Mouse (Mus musculus) forebrain, embryonic 12.5 days (tissue): Measurements from ENCODE around the gene Mustn1. TPM values are rescaled to one million over a fixed set of nuclear protein-coding genes. Genes with fewer than 3 reads are reported as not detected.

Source experiments
- ATAC-seq: fragments of 200-750 bp; cut with Nextera tagmentation; 2 replicates; pipeline ENCODE4 v1.8.0; 2017; ENCODE audit warnings: moderate TSS enrichment; ENCODE audit not compliant: low FRiP score
- H3K27ac ChIP-seq: fragments of 300-500 bp; sonication (generic); 2 replicates; pipeline ENCODE4 v1.5.1; 2016; ENCODE audit warnings: mild to moderate bottlenecking
- H3K27me3 ChIP-seq: fragments of 300-500 bp; sonication (generic); 2 replicates; pipeline ENCODE4 v1.6.1; 2016; ENCODE audit warnings: mild to moderate bottlenecking
- H3K36me3 ChIP-seq: fragments of 300-500 bp; sonication (generic); replicated peaks from 2 replicates; pipeline ENCODE4 v1.6.1; 2016; ENCODE audit warnings: mild to moderate bottlenecking
- H3K4me1 ChIP-seq: fragments of 300-500 bp; sonication (generic); 2 replicates; pipeline ENCODE4 v1.6.1; 2016
- H3K4me2 ChIP-seq: fragments of 300-500 bp; sonication (generic); 2 replicates; pipeline ENCODE4 v1.6.1; 2016; ENCODE audit warnings: mild to moderate bottlenecking, moderate library complexity
- H3K4me3 ChIP-seq: fragments of 300-500 bp; sonication (generic); replicated peaks from 2 replicates; pipeline ENCODE4 v1.5.1; 2016; ENCODE audit warnings: mild to moderate bottlenecking
- H3K9ac ChIP-seq: fragments of 300-500 bp; sonication (generic); 2 replicates; pipeline ENCODE4 v1.6.1; 2016; ENCODE audit warnings: mild to moderate bottlenecking
- H3K9me3 ChIP-seq: fragments of 300-500 bp; sonication (generic); 2 replicates; pipeline ENCODE4 v1.6.1; 2016
- WGBS: fragments of 180-500 bp; shearing (Covaris S2); methylation state at CpG from one replicate; pipeline ENCODE4 v1.1.7; 2016; 5-methylcytosine and 5-hydroxymethylcytosine counted together
- polyA plus RNA-seq: library from polyadenylated mRNA; unstranded; fragments of >200 nt; fragmentation: Nextera tagmentation; extraction: Ambion mirVana; gene quantifications from 2 replicates; pipeline ENCODE4 v1.2.1, GENCODE M21; 2016

Gene Mustn1
- polyA plus RNA-seq, 1 experiment from 2014 or later = 0.15 TPM

DNA sequence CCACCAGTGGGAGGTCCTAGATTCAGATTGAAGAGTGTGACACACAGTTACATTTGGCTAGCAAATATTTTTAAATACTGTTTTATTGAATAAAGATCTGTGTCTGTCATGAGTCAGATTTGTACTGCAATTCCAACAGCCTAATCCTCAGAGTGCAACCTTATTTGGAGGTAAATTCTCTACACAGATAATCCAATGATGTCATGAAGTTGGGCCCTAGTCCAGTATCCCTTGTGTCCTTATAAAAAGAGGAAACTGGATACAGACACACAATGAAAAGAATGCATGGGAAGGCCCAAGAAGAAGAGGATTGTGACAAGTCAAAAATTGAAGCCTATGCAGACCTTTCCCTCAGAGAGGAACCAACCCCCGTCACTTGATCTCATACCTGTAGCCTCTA is 37.5 kb downstream of the Mustn1 start:
- Histone ChIP-seq H3K4me3 (no peak overlapping the region), H3K9ac (no peak overlapping the region), H3K27ac (no peak overlapping the region), H3K4me2 (no peak overlapping the region), H3K36me3 (no peaks in the 10 kb centered on the region), H3K4me1 (no peaks in the 10 kb centered on the region), H3K27me3 (no peaks in the 10 kb centered on the region), H3K9me3 (no peaks in the 10 kb centered on the region)
- ATAC-seq = no peak
- WGBS = 95% methylated on average over 1 of the region's 1 CpGs

DNA sequence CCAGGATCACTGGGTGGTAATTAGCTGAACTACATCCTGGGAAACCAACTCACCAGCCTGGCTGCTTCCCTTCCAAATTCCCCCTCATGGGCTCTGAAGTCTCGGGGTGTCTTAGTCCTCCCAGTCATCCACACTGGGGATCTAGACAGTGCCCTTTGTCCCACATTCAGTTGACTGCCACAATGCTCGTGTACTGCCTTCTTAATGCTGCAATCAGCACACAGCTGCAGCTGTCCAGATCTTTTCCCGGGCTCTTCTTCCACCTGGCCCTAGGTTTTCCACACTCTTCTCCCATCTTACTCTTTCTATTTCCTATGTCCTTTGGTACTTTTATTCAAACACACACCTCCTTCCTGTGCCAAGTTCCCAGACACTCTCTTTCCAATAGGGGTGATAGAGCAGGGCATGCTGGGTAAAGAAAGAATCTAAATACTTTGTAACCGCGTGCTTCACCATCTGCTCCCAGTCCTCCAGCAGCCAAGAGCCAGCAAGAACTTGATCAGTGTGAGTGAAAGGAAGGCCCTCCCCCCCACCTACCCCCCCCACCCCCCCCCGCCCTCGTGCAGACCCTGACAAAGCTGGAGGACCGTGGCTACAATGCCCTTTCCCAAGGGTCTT is 43.2 kb downstream of the Mustn1 start:
- no peaks in the 10 kb centered on the region for H3K9me3 ChIP-seq
- no peak for ATAC-seq
- no peak overlapping the region for H3K4me3 ChIP-seq
- H3K27me3 ChIP-seq = no peaks in the 10 kb centered on the region
- H3K36me3 ChIP-seq = no peaks in the 10 kb centered on the region
- H3K4me1 ChIP-seq = peaks cover 7% of the 10 kb centered on the region; the same call in 1 of the 2 replicates
- H3K4me2 ChIP-seq = no peak overlapping the region
- H3K27ac ChIP-seq = no peak overlapping the region
- 69% methylated on average over 8 of the region's 8 CpGs for WGBS
- no peak overlapping the region for H3K9ac ChIP-seq

DNA sequence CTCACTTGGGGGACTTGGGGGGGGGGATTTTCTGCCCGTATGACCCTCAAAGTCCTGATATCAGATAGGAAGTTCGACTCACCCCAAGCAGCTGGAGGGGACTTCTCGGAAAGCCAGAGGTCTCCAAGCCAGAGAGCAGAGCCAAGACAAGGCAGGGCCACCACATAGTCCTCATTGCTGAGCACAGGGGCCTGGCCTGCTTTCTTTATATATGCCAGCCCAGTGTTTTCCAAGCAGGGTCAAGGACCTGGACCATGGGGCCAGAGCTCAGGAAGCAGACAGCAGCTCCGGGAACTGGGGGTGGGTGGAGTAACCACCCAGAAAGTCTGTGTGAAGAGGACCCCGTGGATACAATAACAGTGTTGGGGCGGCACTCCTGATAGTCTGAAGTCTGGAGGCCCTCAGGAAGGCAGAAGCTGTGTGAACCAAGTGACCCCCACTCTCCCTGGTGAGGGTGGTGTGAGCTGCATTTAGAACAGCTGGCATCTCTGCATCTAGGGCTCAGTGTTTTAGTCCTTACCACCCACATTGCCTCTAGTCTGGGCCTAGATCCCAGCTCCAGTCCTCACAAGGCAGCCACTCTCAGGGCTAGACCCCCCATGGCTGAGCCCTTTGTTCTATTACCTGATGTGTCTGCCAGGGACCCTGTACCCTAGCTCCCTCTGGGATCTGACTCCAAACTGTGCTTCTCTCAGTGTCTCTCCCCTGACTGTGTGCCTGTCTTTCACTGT is 44.5 kb downstream of the Mustn1 start, which contains the start of gene Itih3:
Itih3 (minus strand) TSS at position 386 of the 731 bp plus-strand sequence.
- Histone ChIP-seq H3K4me3 (no peak within 1 kb of the TSS), H3K36me3 (no peaks in the 10 kb centered on the region), H3K27ac (no peak within 1 kb of the TSS), H3K9me3 (no peaks in the 10 kb centered on the region), H3K4me2 (no peak within 1 kb of the TSS), H3K9ac (no peak within 1 kb of the TSS), H3K4me1 (peaks cover 7% of the 10 kb centered on the region; the same call in 1 of the 2 replicates), H3K27me3 (no peaks in the 10 kb centered on the region)
- WGBS = 84% methylated on average over 6 of the region's 6 CpGs
- ATAC-seq = no peak

DNA sequence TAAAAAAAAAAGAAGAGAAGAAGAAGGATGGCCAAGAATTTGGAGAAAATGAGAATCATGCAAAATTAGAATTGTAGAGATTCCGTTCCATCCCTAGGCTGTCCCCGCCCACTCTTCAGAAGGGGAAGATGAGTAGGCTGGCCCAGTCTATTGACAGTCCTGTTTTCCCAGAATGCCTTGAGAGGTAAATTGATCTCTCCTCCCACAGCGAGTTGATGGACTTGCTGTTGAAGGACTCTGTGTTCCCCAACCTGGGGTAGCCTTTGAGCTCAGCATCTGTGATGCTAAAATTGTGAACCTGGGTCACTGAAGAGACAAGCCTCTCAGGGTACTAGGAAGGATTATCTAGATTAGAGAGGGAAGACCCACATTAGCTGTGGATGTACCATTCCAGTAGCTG is 46.5 kb downstream of the Mustn1 start:
- Histone ChIP-seq H3K4me3 (no peak overlapping the region), H3K4me2 (no peak overlapping the region), H3K9me3 (no peaks in the 10 kb centered on the region), H3K27ac (no peak overlapping the region), H3K36me3 (no peaks in the 10 kb centered on the region), H3K27me3 (no peaks in the 10 kb centered on the region), H3K9ac (no peak overlapping the region), H3K4me1 (peaks cover 7% of the 10 kb centered on the region; the same call in 1 of the 2 replicates)
- 88% methylated on average over 3 of the region's 3 CpGs for WGBS
- ATAC-seq = no peak

DNA sequence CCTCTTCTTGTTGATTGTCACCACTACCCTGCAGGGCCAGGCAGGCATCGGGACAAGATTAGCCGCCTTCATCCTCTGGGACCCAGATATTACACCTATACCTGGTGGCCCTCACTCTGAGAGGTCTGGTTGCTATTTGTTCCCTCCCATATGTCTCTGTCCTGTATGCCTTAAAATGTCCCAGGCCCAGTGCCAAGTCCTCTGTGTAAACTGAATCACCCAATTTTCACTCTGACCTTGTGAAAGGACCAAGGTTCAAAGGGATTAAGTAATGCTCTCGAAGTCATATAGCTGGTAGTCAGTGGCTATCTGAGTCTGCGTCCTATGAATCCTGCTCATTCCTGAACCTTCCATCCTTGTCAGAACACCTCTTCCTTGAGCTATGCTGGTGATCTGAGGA is 51.4 kb downstream of the Mustn1 start:
- Histone ChIP-seq H3K27me3 (no peaks in the 10 kb centered on the region), H3K4me2 (no peak overlapping the region), H3K36me3 (no peaks in the 10 kb centered on the region), H3K4me1 (no peaks in the 10 kb centered on the region), H3K27ac (no peak overlapping the region), H3K4me3 (no peak overlapping the region), H3K9me3 (no peaks in the 10 kb centered on the region), H3K9ac (no peak overlapping the region)
- ATAC-seq = no peak
- WGBS = 91% methylated on average over 4 of the region's 4 CpGs

Other genes with a start within 250 kb of the Mustn1 start
- 10.9 TPM in 2 replicates for gene Rft1, start 224.8 kb upstream of the Mustn1 start, polyA plus RNA-seq
- gene Sfmbt1, start 164.4 kb upstream of the Mustn1 start, polyA plus RNA-seq = 24.6 and 28.1 TPM in 2 replicates
- gene Tmem110, start 53.6 kb upstream of the Mustn1 start, polyA plus RNA-seq = 22.6 and 25.1 TPM in 2 replicates
- not detected in 2 replicates for gene Itih4, start 7.3 kb downstream of the Mustn1 start, polyA plus RNA-seq
- gene Itih3, start 44.6 kb downstream of the Mustn1 start, polyA plus RNA-seq = 0.08 and 0.17 TPM in 2 replicates
- gene Itih1, start 64.1 kb downstream of the Mustn1 start, polyA plus RNA-seq = not detected in 2 replicates
- 22.9 and 23.2 TPM in 2 replicates for gene Nek4, start 72.2 kb downstream of the Mustn1 start, polyA plus RNA-seq
- 60.5 and 66.0 TPM in 2 replicates for gene Glt8d1, start 122.2 kb downstream of the Mustn1 start, polyA plus RNA-seq
- gene Spcs1, start 122.5 kb downstream of the Mustn1 start, polyA plus RNA-seq = 262 and 276 TPM in 2 replicates
- gene Pbrm1, start 139.9 kb downstream of the Mustn1 start, polyA plus RNA-seq = 176 and 189 TPM in 2 replicates
- 98.7 and 107 TPM in 2 replicates for gene Gnl3, start 140.0 kb downstream of the Mustn1 start, polyA plus RNA-seq
- gene Smim4, start 249.8 kb downstream of the Mustn1 start, polyA plus RNA-seq = 54.6 and 67.9 TPM in 2 replicates